Mouse (Mus musculus) spleen, postnatal 4 days (tissue): Measurements from ENCODE around the gene Cnn1.
"Not testable (repeated sequence)": the region's sequence is repeated elsewhere in the genome, so short reads cannot be mapped to it uniquely, and the experiment has no call there.

Experiments used
- DNase-seq, 2 experiments: peaks; one replicate each; pipeline ENCODE4 v3.0.0; 2022; ENCODE audit warnings: low spot score in 2 of 2

Gene Cnn1

GRCm38 (mm10) chr9:22125246-22126027 lies 26.4 kb downstream of the Cnn1 start:
- DNase-seq: peak in 1 of 2 experiments; percentile 49

GRCm38 (mm10) chr9:22131226-22131981 lies 32.4 kb downstream of the Cnn1 start:
- peak; percentile 65 to 81 for DNase-seq

- DNase-seq: no peak
These were observed 33.2 kb downstream of the Cnn1 start for GRCm38 (mm10) chr9:22132220-22132619.

GRCm38 (mm10) chr9:22134246-22134890 lies 35.4 kb downstream of the Cnn1 start:
- DNase-seq: no peak

GRCm38 (mm10) chr9:22134988-22135643 lies 36.1 kb downstream of the Cnn1 start:
- DNase-seq: no peak

GRCm38 (mm10) chr9:22135644-22136390 lies 36.8 kb downstream of the Cnn1 start, which contains the start of gene Acp5:
TSS of gene Acp5 (minus strand) at chr9:22135711.
- peak in 1 of 2 experiments; percentile 64 for DNase-seq

- no peak for DNase-seq
These were observed 37.9 kb downstream of the Cnn1 start for GRCm38 (mm10) chr9:22136765-22137547.

GRCm38 (mm10) chr9:22138480-22138879 lies 39.5 kb downstream of the Cnn1 start:
- DNase-seq: peak in 1 of 2 experiments; percentile 78

- DNase-seq: no peak
These were observed 40.7 kb downstream of the Cnn1 start for GRCm38 (mm10) chr9:22139746-22140145.

GRCm38 (mm10) chr9:22143108-22144037 lies 44.4 kb downstream of the Cnn1 start:
- peak; percentile 87 to 97 for DNase-seq

- no peak for DNase-seq
These were observed 45.4 kb downstream of the Cnn1 start for GRCm38 (mm10) chr9:22144304-22144965.

- peak in 1 of 2 experiments; percentile 68 for DNase-seq
These were observed 50.6 kb downstream of the Cnn1 start for GRCm38 (mm10) chr9:22149426-22150248.

- not testable (repeated sequence) for DNase-seq
These were observed 51.3 kb downstream of the Cnn1 start for GRCm38 (mm10) chr9:22150249-22150693.

GRCm38 (mm10) chr9:22150946-22151345 lies 51.9 kb downstream of the Cnn1 start:
- no peak for DNase-seq

GRCm38 (mm10) chr9:22153810-22154209 lies 54.8 kb downstream of the Cnn1 start:
- DNase-seq: no peak

GRCm38 (mm10) chr9:22155614-22156013 lies 56.6 kb downstream of the Cnn1 start:
- DNase-seq: peak; percentile 75 to 90

- DNase-seq: peak; percentile 99
These were observed 57.7 kb downstream of the Cnn1 start, which contains the start of gene Pigyl for GRCm38 (mm10) chr9:22156497-22157245. TSS of gene Pigyl (plus strand) at chr9:22156846.
